Mouse (Mus musculus) T-cell, adult 2 months (primary cell): ENCODE results near the gene Spryd3.

Source experiments
- DNase-seq: peaks from one replicate; pipeline ENCODE4 v3.0.0; 2022; ENCODE audit warnings: low spot score

The Spryd3 gene

DNA sequence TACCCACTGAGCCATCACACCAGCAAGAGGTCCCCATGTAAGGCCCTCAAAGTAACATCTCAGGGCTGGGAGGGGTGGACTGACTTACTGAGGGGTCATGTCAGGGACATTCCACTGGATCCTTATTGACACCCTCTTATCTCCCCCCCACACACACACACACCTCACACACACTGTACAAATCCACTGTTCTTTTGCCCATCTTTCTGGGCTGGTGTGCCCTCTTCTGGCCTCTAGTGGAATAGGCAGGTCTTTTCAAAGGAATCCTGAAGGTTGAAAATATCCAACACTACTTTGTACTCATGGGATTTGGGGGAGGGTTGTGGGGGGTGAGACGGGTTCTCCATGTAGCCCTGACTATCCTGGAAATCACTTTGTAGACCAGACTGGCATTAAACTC lies 10.8 kb upstream of the Spryd3 start:
- peak; percentile 41 for DNase-seq

DNA sequence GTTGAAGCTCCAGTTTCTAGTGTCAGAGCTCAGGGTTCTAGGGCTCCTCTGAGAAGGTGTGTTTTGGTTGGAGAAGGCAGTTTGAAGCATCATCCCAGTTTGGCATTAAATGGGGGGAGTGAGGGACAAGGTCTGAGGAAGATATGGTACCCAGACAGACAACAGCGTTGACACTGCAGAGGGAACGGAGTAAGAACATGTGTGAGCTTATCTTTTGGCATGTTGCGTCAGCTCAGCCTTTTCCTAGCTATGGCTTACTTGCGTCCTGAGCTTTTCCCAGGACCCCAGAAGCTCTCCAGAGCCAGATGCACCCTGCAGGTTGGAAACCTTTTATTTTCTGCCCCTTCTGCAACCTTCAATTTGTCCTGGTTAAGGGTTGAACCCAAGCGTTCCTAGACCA lies 10.1 kb upstream of the Spryd3 start:
- no peak for DNase-seq

DNA sequence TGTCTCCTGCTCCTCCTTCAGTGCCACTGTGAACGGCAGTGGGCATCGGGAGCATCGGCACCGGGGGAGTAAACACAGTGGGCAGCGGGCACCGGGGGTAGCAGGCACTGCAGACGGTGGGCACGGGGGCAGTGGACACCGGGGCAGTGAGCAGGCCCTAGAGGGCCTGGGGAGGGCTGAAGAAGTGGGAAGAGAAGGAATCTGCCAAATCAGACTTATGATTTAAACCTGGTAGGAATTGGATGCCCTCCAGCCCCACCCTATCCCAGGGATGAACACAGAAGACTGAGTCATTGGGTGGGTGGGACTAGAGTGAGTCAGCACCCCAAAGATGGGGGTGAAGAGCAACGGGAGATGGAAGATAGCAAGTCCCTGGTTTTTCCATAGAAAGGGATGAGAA lies 9.3 kb upstream of the Spryd3 start:
- no peak for DNase-seq

DNA sequence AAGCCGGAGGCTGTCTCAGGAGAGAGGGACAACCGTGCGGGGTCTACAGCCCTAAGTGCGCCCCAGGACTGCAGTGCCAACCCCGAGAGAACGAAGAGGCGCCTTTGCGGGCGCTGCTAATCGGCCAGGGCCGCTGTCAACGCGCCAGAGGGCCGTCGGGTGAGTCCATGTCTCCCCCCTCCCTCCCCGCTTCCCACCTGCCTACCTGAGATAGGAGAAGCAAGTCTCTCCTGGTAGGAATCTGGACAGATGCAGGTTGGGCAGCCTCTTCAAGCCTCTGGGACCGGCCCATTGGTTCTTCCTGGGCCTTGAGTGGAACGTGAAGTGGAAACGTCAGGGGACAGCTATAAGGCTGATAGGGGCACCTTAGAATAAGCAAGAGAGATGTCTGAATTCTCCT lies 8.7 kb upstream of the Spryd3 start:
- no peak for DNase-seq

DNA sequence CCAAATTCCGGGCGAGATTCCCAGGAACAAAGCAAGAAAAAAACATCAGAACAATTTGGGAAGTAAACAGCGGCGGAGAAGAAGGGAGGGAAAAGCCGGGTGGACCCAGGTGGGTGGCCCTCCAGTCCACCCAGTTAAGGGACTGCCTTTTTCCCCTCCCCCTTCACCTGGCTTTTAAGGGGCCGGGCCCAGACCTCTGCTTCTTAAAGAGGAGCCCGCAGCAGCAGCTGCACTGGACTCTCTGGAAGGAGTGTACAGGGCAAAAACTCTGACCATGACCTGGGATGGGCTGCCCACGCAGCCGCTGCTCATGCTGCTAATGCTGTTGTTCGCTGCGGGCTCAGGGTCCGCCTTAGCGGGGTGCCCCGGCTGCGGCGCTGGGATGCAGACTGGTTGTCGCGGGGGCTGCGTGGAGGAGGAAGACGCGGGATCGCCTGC lies 8.3 kb upstream of the Spryd3 start, which contains the start of gene Igfbp6:
Igfbp6 (plus strand) TSS at position 89 of the 438 bp plus-strand sequence.
- DNase-seq, result no peak

DNA sequence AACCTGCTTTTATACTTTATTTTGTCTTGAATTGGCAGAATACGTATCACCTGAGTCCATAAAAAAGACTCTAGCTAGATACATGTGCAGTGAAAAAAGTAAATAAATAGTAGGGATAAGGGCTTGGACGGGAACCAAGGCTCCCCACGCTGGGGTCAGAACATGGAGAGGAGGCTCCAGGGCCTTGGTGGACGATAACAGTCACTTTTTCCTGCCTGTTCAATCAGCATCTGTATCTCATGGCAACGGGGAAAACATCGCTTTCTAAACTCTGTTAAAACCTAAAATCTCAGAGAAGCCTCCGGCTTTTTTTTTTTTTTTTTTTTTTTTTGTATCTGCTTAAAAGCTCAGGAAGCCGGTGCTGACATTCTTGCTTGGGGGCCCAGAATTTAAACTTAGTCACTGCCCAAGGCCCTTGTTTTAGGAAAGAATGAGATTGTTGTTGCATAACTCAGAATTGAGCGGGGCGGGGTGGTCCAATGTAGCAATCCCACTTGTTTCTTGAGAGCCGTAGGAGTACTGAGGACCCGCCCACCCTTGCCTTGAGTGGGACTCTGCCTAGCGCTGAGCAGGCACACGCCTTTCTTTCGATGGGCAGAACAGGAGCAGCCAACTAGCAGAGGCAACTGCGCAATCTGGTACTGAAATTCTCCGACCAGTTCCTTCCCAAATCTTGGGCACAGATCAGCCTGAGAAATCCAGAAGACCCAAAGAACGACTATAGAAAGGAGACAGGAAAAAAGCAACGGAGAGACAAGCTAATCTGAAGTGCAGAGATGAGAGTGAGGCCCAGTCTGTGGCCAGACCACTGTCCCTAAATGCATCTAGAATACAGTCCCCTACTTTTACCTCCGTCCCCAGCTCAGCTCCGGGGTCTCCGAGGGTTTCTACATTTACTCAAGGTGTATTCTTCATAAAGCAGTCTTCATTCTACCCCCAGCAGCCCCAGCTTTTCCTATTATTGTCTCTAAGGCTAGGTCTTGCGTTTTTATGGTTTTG lies 7.2 kb upstream of the Spryd3 start:
- DNase-seq, result no peak

DNA sequence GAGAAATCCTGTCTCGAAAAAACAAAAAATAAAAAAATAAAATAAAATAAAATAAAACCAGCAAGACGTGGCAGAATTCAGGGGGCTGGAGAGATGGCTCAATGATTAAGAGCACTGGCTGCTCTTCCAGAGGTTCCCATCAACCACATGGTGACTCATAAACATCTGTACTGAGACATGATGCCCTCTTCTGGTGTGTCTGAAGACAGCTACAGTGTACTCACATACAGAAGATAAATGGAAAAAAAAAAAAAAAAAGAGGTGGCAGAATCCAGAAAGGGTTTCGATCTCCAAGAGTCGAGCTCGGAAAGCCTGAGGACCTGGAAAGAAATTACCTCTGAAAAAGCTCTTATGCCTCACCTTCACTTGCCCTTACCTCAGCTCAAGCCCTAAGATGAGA lies 5.1 kb upstream of the Spryd3 start:
- no peak for DNase-seq

DNA sequence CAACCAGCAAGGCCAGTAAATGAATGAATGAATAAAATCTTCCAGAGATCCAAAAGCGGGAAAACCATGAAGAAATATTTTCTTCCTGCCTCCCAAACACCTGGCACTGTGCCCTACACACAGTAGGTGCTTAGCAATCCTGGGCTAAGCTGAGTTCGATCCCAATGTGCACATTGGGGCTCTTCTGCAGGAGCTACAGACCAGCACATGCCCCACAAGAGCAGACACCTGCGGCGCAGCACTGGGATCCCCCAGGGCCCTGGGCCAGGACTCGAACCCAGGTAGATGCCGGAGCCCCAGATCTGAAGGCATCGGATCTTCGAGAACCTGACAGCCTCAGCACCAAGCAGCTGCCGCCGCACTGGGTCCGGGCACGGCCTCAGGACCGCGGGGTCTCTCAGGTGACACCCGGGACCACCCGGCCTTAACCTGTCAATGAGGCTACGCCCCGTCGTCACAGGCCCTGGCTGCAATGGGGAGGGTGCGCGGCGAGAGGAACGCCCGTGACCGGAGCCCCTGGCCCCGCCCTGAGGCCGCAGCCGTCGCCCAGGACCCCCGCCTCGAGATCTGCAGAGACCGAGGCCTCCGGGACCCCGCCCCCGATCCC lies 409 bp downstream of the Spryd3 start:
- DNase-seq, result no peak

DNA sequence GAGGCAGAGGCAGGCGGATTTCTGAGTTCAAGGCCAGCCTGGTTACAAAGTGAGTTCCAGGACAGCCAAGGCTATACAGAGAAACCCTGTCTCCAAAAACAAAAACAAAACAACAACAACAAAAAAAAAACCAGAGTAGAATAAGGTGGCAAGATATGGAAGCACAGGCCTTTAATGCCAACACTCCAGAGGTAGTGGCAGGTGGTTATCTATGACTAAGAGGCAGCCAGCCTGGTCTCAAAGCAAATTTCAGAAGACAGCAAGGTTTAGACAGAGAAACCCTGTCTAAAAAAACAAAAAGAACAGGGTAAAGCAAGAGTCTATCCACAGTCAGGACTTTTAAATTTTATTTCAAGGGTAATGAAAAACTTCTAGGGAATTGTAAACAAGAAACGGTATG lies 1.3 kb downstream of the Spryd3 start:
- DNase-seq, result no peak

DNA sequence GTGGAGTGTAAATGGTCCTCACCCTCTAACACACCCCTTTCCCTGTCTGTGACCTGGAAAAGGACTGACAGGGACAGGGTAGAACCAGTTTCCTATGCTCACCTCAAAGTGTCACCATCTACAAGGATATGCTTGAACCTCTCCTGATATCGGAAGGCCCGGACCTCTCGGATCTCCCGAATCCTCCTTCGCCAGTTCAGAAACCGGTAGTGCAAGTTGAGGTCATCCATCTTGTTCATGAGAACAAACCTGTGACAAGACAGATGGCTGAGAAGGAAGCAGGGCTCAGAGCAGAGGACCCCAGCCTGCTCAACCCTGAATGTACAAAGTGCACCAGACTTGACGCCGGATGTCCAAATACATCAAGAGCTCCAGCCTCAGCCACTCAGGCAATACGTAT lies 2.7 kb downstream of the Spryd3 start:
- no peak for DNase-seq

DNA sequence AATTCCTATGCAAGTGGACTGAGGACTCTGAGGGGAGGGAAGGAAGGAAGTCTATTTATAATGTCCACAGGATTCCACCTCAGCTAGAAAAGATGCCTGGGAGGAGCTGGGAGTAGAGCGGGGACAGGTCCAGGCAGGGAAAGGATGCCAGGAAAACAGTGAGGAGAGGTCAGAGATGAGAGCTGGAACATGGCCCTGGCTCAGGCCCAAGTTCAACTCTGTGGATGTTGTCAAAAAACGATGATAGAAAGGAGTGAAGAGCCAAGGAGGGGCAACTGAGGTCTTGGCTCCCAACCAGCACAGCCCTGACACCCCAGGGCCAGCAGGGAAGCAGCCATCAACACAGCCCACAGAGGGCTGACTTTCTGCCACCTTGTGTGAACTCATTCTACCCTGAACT lies 9.7 kb downstream of the Spryd3 start:
- DNase-seq, result no peak

DNA sequence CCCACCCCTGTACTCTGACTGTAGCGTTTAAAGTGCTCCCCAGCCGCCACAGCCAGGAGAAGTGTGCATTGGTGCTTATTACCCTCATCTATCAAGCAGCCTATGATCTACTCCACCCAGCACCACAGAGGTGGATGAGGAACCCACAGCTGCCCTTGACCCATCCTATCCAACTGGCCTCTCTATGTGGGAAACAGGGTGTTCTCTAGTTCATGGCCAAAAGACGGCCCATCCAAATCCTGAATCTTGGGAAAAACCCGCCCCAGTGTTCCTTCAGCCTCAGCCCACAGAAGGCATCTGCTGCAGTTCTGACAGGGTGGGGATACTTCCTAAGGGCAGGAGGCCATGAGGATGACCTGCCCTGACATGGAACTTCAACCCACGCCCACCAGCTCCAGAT lies 15.5 kb downstream of the Spryd3 start:
- no peak for DNase-seq

DNA sequence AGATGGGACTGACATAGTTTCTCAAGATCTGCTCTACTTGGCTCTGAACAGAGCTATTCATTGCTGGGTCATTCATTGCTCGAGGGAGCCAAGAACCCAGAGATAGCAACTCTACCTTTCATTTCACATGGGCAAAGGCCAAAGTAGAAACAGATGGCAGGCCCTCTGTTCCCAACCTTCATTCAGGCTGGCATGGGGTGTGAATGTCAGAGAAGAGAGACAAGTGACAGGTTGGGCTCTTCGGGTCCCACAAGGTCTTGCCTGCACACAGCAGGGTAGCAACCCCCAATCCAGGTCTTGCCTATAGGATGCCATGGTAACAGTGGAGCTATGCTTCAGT lies 16.2 kb downstream of the Spryd3 start:
- no peak for DNase-seq

DNA sequence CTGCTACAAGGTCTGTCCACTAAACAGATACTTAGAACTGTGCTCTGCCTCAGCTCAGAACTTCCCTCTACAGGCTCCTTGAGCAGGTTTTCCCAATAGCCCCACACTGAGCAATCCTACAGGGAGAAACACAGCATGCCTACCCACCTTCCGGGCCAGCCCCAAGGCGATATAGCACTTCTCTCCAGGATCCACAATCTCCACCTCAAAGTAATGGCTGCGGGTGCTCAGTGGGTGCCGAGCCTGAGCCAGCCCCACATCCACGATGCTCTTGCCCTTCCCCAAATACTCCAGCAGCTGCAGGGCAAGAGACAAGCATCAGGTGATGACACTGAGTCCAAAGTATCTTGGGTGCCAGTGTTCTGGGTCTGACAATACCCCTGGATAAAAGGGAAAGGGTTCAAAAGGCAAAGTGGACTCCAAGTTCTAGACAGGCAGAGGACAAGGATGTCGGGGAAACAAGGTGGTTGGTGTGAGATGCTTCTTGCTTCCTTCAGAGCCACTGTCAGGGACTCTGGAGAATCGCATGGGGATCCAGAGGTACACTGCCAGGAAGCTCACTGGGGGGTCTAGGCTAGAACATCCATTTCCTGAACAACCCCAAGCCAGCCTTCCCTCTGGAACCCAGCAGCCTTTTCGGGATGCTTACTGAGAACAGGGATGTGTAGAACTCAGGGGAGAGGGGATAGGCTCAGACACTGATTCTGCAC lies 16.8 kb downstream of the Spryd3 start:
- no peak for DNase-seq

DNA sequence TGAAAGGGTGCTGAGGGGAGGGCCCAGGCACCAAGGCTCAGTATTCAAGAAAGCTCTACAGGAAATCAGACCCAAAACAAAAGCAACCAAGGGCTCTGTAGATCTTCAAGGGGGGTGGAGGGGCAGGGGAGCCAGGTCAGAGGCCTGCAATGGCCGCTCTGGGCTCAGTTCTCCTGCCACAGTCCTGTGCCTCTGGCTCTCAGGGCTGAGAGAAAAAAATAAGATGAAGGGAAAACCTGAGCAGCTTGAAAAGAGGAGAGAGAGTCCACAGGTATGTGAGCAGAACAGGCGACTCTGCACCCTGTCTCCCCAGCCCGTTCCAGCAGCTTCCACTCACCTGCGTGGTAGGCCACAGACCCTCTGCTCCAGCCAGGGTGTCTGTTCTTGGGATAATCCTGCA lies 17.4 kb downstream of the Spryd3 start:
- DNase-seq, result no peak

DNA sequence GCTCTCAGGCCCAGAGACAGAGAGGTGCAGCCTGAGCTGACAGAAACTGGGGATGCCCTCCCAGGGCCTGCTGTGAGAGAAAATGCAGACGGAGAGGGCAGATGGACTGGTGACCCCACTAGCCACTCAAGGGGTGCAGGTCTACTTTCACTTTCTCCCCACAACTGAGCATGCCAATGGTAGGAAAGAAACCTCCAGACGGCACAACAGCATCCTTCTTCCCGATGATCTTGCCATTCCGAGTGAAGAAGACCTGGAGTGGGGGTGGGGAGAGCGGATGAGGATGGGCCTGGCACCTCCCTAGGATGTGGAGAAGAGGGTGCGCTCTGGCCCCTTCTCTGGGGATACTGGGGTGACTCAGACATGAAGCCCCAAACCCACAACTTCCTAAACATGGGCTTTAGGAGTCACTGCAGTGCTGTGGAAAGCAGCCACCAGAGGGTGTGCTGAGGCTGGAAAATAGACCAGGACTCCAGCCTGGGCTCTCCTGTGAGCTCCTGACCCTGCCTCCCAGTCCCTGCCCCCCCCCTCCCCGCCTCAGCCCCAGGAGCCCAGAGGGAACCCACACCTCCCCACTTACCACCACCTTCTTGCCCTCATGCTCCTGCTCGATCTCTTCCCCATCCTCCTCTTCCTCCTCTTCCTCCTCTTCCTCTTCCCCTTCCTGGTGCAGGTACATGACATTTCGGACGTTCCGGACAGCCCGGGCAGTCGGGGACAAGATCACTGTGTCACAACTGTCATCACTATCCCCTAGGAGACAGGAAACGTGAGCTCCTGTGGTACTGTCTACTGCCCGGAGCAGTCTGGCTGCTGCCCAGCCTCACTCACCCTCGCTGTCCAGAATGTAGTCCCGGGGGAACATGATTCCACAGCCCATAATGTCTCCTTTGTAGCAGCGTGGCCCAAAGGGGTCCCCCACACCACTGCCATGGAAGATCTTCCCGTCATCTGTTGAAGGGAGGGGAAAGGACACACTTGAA lies 18.3 kb downstream of the Spryd3 start:
- DNase-seq, result no peak

DNA sequence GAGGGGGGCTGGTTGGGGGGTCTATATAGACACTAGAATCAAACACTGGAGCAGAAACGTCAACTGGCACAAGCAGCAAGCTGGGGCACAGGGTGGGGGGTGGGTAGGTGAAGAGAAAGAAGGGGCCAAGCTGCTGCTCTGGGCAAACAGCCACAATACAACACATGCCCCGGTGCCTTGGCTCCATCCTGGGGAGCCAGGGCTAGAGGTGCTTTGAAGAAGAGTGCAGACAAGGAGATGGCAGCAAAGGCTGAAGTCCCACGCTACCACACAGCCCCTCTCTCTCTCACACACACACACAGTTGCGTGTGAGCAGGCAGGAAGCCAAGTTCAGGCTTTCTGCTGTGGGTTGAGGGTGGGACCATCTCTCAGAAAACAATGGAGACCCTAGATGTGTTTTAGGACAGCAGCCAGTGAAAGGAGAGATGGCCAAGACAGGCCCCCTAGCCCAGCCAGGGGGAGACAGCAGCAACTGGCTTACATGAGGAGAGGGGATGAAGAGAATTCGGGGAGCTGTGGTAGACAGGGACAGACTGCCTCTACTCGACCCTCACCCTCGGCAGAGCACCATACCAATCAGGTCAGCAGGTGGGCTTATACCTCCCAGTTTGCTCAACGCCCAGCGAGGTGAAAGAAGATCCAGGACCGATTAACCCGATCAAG lies 19.1 kb downstream of the Spryd3 start:
- no peak for DNase-seq

DNA sequence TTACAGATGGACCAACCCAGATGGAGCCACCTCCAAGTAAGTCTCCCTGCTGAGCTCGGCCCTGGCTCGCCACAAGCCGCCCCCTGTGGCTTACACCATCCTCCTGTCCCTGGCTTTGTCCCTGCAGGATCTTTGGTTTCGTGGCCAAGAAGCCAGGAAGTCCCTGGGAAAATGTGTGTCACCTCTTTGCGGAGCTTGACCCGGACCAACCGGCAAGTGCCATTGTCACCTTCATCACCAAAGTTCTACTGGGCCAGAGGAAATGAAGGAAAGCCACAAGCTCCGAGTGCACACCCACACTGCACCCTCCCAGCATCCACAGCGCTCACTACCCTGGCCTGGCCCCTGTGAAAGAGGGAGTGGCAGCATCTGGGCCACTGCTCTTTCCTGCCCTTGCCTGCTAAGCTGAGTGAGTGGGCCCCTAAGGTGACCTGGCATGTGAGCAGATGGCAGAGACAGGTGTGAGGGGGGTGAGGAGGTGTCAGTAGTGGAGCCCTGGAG lies 20.3 kb downstream of the Spryd3 start:
- DNase-seq, result peak; percentile 52

DNA sequence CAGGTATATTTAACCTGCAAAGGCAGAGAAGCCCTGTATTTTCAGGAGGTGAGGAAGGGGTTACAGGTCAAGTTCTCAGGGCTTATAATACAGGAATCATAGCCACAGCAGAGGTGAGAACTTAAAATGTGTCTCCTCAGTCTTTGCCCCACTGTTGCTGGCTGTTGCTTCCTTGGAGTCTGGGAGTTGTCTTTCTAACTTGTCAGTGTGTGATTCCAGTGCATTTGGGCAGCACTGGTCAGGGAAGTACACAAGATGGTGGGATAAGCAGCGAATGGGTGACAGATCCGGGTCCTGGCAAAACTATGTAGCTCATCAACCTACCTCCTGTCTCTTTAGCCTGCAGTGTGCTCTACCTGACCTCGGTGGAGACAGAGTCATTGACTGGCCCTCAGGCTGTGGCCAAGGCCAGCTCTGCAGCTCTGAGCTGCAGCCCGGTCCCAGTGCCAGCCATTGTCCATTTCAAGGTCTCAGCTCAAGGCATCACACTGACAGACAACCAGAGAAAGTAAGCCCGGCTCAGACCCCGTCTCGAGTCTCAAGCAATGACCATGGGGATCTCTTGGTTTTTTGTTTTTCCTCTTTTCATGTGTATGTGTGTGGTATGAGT lies 21.3 kb downstream of the Spryd3 start:
- DNase-seq, result no peak

DNA sequence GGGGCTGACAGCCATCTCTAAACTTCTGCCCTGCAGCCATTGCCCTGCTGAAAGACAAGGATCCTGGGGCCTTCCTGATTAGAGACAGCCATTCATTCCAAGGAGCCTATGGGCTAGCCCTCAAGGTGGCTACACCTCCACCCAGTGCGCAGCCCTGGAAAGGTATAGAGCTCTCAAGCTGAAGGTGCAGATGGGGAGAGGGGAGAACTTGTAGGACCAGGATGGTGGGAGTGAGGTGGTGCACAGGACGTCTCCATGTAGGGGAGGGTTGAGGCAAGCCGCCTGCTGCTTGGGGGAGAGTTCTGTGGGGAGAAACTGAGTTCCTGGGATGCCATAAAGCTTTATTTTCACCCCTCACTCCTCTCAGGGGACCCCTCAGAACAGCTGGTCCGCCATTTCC lies 22.4 kb downstream of the Spryd3 start:
- DNase-seq, result no peak

DNA sequence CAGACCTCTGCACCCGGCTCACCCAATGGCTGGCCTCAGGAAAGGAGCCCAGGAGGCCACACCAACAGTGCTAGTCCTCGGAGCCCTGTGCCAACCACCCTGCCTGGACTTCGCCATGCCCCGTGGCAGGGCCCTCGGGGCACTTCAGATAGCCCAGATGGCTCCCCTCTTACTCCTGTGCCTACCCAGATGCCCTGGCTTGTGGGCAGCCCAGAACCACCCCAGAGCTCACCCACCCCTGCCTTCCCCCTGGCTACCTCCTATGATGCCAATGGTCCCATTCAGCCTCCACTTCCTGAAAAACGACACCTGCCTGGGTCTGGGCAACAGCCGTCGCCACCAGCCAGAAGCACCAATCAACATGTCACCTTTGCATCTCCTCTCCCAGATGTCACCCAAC lies 23.2 kb downstream of the Spryd3 start:
- DNase-seq, result no peak
